Comparison of ENCODE assay signal across 27 mouse cellular contexts in the genomic region with DNA sequence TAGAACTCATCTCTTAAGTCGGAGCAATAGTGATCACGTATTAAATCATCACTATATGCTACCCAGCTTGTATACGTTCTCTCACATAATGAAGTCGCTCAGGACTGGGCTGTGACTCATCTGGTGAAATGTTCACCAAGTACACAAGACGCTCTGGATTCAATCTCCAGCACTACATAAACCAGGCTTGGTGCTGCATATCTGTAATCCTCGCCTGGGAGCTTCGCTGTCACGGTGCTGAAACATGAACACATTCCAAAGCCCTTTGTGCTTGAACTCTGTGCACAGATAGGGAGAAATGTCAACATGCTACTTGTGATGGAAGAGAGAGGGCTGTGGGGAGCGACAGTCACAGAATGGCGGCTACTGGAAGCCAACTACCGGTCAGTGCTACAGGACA. TPM values are rescaled to one million over a fixed set of nuclear protein-coding genes. Genes with fewer than 3 reads are reported as not detected.
A peak's percentile ranks its signal among the peaks of the same experiment; 100 is the strongest.
DNase-seq lines count a peak whose midpoint lies in the region; ATAC-seq and TF ChIP-seq lines count a peak whose summit lies in the region.
"Had no signal": no experiment of that assay in that cellular context is flagged by ENCODE, and none has a peak within 500 bp of the region (broad histone marks: within the 10 kb centered on the region; RNA-seq: fewer than 3 reads in every experiment).

No protein-coding gene starts in this region.

- no peak overlapping the region for H3K27ac ChIP-seq in heart, embryonic 10.5 days
- H3K27ac ChIP-seq in heart, embryonic 16.5 days (ENCODE audit: low read length) = peak overlapping the region; percentile 48
- no peak overlapping the region for H3K27ac ChIP-seq in lung, embryonic 16.5 days (ENCODE audit: low read length)
- H3K27ac ChIP-seq in cortical plate, adult 2 months (ENCODE audit: insufficient read depth, low read length) = 0 out of 2 replicates have a peak overlapping the region, but pooled peaks have one; percentile 25
- H3K27ac ChIP-seq: forebrain, embryonic 13.5 days; layer of hippocampus, adult 2 months; left cerebral cortex, adult 2 months; limb, embryonic 12.5 days; midbrain, embryonic 12.5 days; neural tube, embryonic 12.5 days; stomach, embryonic 15.5 days had no signal

- H3K27me3 ChIP-seq in heart, embryonic 10.5 days (ENCODE audit: insufficient read depth, poor library complexity, severe bottlenecking) = no peaks in the 10 kb centered on the region
- no peaks in the 10 kb centered on the region for H3K27me3 ChIP-seq in heart, embryonic 16.5 days (ENCODE audit: control insufficient read depth, insufficient read depth, low read length)
- no peaks in the 10 kb centered on the region for H3K27me3 ChIP-seq in lung, embryonic 16.5 days (ENCODE audit: control insufficient read depth, insufficient read depth, low read depth, low read length)
- H3K27me3 ChIP-seq: forebrain, embryonic 13.5 days; limb, embryonic 12.5 days; megakaryocyte, embryonic 14.5 days; midbrain, embryonic 12.5 days; neural tube, embryonic 12.5 days; stomach, embryonic 15.5 days had no signal

- peak; percentile 84 for DNase-seq in heart, embryonic 10.5 days (ENCODE audit: low spot score)
- no peak for DNase-seq in heart, adult 18-20 months
- no peak for DNase-seq in heart, postnatal 4 days
- DNase-seq in lung, adult 2 months = no peak
- DNase-seq: adrenal gland, adult 8-10 months; cerebellum, adult 8-10 months; cerebellum, postnatal 25 days; gastrocnemius, postnatal 25 days; kidney, adult 18-20 months; kidney, postnatal 36 days; liver, postnatal 0 days had no signal

- TF ChIP-seq POLR2A in lung, adult 2 months (IDR thresholded peaks at IDR 0.05; ENCODE audit: borderline replicate concordance, extremely low read depth, low read depth, low read length) = no peak
- TF ChIP-seq POLR2A in cortical plate, adult 2 months (IDR thresholded peaks at IDR 0.05; ENCODE audit: extremely low read depth, insufficient read depth, low read length) = no peak

- TF ChIP-seq CTCF in lung, adult 2 months (IDR thresholded peaks at IDR 0.05; ENCODE audit: insufficient read depth, low read length) = no peak
- no peak for TF ChIP-seq CTCF in cortical plate, adult 2 months (IDR thresholded peaks at IDR 0.05; ENCODE audit: extremely low read depth, insufficient read depth, low read length)

- ATAC-seq in heart, embryonic 16.5 days (replicated peaks; ENCODE audit: extremely low read depth, insufficient read depth, low FRiP score) = peak; percentile 73; the same call in 1 of the 2 replicates
- ATAC-seq in lung, embryonic 16.5 days (ENCODE audit: low read depth) = peak; percentile 91
- no peak for ATAC-seq in granulocyte monocyte progenitor cell, adult 5-6 weeks (replicated peaks; ENCODE audit: poor library complexity, severe bottlenecking)
- ATAC-seq: forebrain, embryonic 13.5 days; hindbrain, embryonic 16.5 days; liver, postnatal 0 days had no signal

- H3K4me1 ChIP-seq in heart, embryonic 10.5 days = no peaks in the 10 kb centered on the region; the same call in 1 of the 2 replicates
- no peaks in the 10 kb centered on the region for H3K4me1 ChIP-seq in heart, embryonic 16.5 days (ENCODE audit: control insufficient read depth, insufficient read depth, low read length)
- no peaks in the 10 kb centered on the region for H3K4me1 ChIP-seq in lung, embryonic 16.5 days (replicated peaks; ENCODE audit: control insufficient read depth, insufficient read depth, low read length)
- H3K4me1 ChIP-seq in lung, adult 2 months (ENCODE audit: control insufficient read depth, insufficient read depth, low read length) = no peaks in the 10 kb centered on the region
- 0 out of 2 replicates have a peak, but pooled peaks cover 2% of the 10 kb centered on the region for H3K4me1 ChIP-seq in cortical plate, adult 2 months (ENCODE audit: control insufficient read depth, insufficient read depth, low read length)
- H3K4me1 ChIP-seq: forebrain, embryonic 13.5 days; limb, embryonic 12.5 days; megakaryocyte, embryonic 14.5 days; midbrain, embryonic 12.5 days; neural tube, embryonic 12.5 days; stomach, embryonic 15.5 days had no signal

- no peak overlapping the region for H3K4me3 ChIP-seq in heart, embryonic 10.5 days
- no peak overlapping the region for H3K4me3 ChIP-seq in heart, embryonic 16.5 days (ENCODE audit: low read length)
- no peak overlapping the region for H3K4me3 ChIP-seq in lung, embryonic 16.5 days (ENCODE audit: low read length)
- no peak overlapping the region for H3K4me3 ChIP-seq in lung, adult 2 months (replicated peaks; ENCODE audit: extremely low read depth, low read depth, low read length)
- H3K4me3 ChIP-seq in cortical plate, adult 2 months (ENCODE audit: insufficient read depth, low read length) = no peak overlapping the region
- H3K4me3 ChIP-seq: forebrain, embryonic 13.5 days; layer of hippocampus, adult 2 months; left cerebral cortex, adult 2 months; limb, embryonic 12.5 days; megakaryocyte, embryonic 14.5 days; midbrain, embryonic 12.5 days; myocyte; neural tube, embryonic 12.5 days; stomach, embryonic 15.5 days had no signal

- 51% methylated on average over 11 of the region's 11 CpGs for WGBS in heart, embryonic 10.5 days
- WGBS in heart, embryonic 16.5 days = 39% methylated on average over 11 of the region's 11 CpGs
- 66% methylated on average over 11 of the region's 11 CpGs for WGBS in lung, embryonic 16.5 days
- WGBS in lung, adult 2 months = 81% methylated on average over 11 of the region's 11 CpGs

- no peak overlapping the region for H3K9ac ChIP-seq in heart, embryonic 16.5 days (ENCODE audit: low read length)
- H3K9ac ChIP-seq in lung, embryonic 16.5 days (ENCODE audit: low read length) = no peak overlapping the region
- H3K9ac ChIP-seq: forebrain, embryonic 13.5 days; limb, embryonic 12.5 days; liver, postnatal 0 days; midbrain, embryonic 12.5 days; neural tube, embryonic 12.5 days; stomach, embryonic 15.5 days had no signal

- H3K36me3 ChIP-seq in heart, embryonic 10.5 days = peaks cover 90% of the 10 kb centered on the region
- peaks cover 58% of the 10 kb centered on the region for H3K36me3 ChIP-seq in heart, embryonic 16.5 days (ENCODE audit: control insufficient read depth, insufficient read depth)
- H3K36me3 ChIP-seq in lung, embryonic 16.5 days (ENCODE audit: control insufficient read depth, insufficient read depth, low read length) = peaks cover 22% of the 10 kb centered on the region

- H3K9me3 ChIP-seq in heart, embryonic 10.5 days = no peaks in the 10 kb centered on the region
- H3K9me3 ChIP-seq in heart, embryonic 16.5 days (replicated peaks; ENCODE audit: control insufficient read depth, low read length) = no peaks in the 10 kb centered on the region
- no peaks in the 10 kb centered on the region for H3K9me3 ChIP-seq in lung, embryonic 16.5 days (ENCODE audit: control insufficient read depth, low read length)
- H3K9me3 ChIP-seq: forebrain, embryonic 13.5 days; G1E; limb, embryonic 12.5 days; midbrain, embryonic 12.5 days; neural tube, embryonic 12.5 days; stomach, embryonic 15.5 days had no signal

- H3K4me2 ChIP-seq in heart, embryonic 16.5 days (ENCODE audit: low read depth, low read length) = no peak overlapping the region
- H3K4me2 ChIP-seq in lung, embryonic 16.5 days (ENCODE audit: low read depth, low read length) = no peak overlapping the region
- H3K4me2 ChIP-seq: forebrain, embryonic 13.5 days; limb, embryonic 12.5 days; liver, embryonic 11.5 days; midbrain, embryonic 12.5 days; neural tube, embryonic 12.5 days; stomach, embryonic 15.5 days had no signal

RNA-seq across cellular contexts. Expression of gene Uggt1, which starts 52.6 kb away (rescaled TPM):
- polyA plus RNA-seq in heart, embryonic 10.5 days (2016; fragmentation: Nextera tagmentation; extraction: Ambion mirVana) = 45.8 and 51.9 TPM in 2 replicates
- 10 to 100 TPM; 26.3 to 28.2 TPM for total RNA-seq in heart, adult 18-20 months (2021)
- 35.9 TPM in 2 replicates for polyA plus RNA-seq in heart, embryonic 16.5 days (2015; fragmentation: Nextera tagmentation; extraction: Ambion mirVana)
- total RNA-seq in heart, postnatal 4 days (2021) = 10 to 100 TPM; 39.0 to 39.3 TPM
- 51.8 and 56.1 TPM in 2 replicates for polyA plus RNA-seq in lung, embryonic 16.5 days (2015; fragmentation: Nextera tagmentation; extraction: Ambion mirVana)
- polyA plus RNA-seq in lung, adult 2 months (2012; rRNA removed) = 12.0 and 18.0 TPM in 2 replicates
- 25.1 TPM in 2 replicates for polyA plus RNA-seq in cortical plate, adult 2 months (2012; rRNA removed)
- 63.8 and 67.1 TPM in 2 replicates for total RNA-seq in granulocyte monocyte progenitor cell, adult 5-6 weeks (2014; fragmentation: Nextera tagmentation)
- 155 and 170 TPM in 2 replicates for total RNA-seq in granulocyte monocyte progenitor cell, adult 5-6 weeks (2017)

Comparison
In these comparisons a context has a peak if more than half of its experiments do, and no peak if none do; other contexts are left out.
1. H3K27ac ChIP-seq: peak in heart, embryonic 16.5 days (single experiment) and cortical plate, adult 2 months (single experiment); none in heart, embryonic 10.5 days (single experiment) and lung, embryonic 16.5 days (single experiment).